Mouse (Mus musculus) intestine, postnatal 0 days (tissue): ENCODE data around the gene Npas2. TPM values are rescaled to one million over a fixed set of nuclear protein-coding genes. Genes with fewer than 3 reads are reported as not detected.

Experiments
- ATAC-seq: fragments of 200-750 bp; cut with Nextera tagmentation; 2 replicates; pipeline ENCODE4 v1.8.0; 2017; ENCODE audit warnings: mild to moderate bottlenecking, moderate TSS enrichment, moderate library complexity
- H3K27ac ChIP-seq: fragments of 300-500 bp; sonication (generic); 2 replicates; pipeline ENCODE4 v1.5.1; 2014; ENCODE audit warnings: mild to moderate bottlenecking, low read depth, low read length, moderate library complexity
- H3K27me3 ChIP-seq: fragments of 300-500 bp; sonication (generic); replicated peaks from 2 replicates; pipeline ENCODE4 v1.6.1; 2014; ENCODE audit warnings: low read length, mixed read lengths; ENCODE audit not compliant: control insufficient read depth, insufficient read depth
- H3K36me3 ChIP-seq: fragments of 300-500 bp; sonication (generic); 2 replicates; pipeline ENCODE4 v1.6.1; 2014; ENCODE audit warnings: mild to moderate bottlenecking, moderate library complexity; ENCODE audit not compliant: control insufficient read depth, insufficient read depth
- H3K4me1 ChIP-seq: fragments of 300-500 bp; sonication (generic); replicated peaks from 2 replicates; pipeline ENCODE4 v1.6.1; 2014; ENCODE audit warnings: antibody characterized with exemption, low read length, mixed read lengths; ENCODE audit not compliant: control insufficient read depth, insufficient read depth
- H3K4me2 ChIP-seq: fragments of 300-500 bp; sonication (generic); replicated peaks from 2 replicates; pipeline ENCODE4 v1.6.1; 2014; ENCODE audit warnings: low read depth, mild to moderate bottlenecking, moderate library complexity
- H3K4me3 ChIP-seq: fragments of 300-500 bp; sonication (generic); 2 replicates; pipeline ENCODE4 v1.5.1; 2014; ENCODE audit warnings: low read depth, low read length
- H3K9ac ChIP-seq: fragments of 300-500 bp; sonication (generic); 2 replicates; pipeline ENCODE4 v1.6.1; 2014; ENCODE audit warnings: mild to moderate bottlenecking, low read depth, low read length
- H3K9me3 ChIP-seq: fragments of 300-500 bp; sonication (generic); 2 replicates; pipeline ENCODE4 v1.6.1; 2016; ENCODE audit warnings: mixed run types; ENCODE audit not compliant: control insufficient read depth
- CTCF ChIP-seq: sonication (generic); IDR thresholded peaks from 2 replicates; pipeline ENCODE4 v1.5.1; 2016; ENCODE audit warnings: low read depth, mild to moderate bottlenecking, control low read depth, antibody characterized with exemption, moderate library complexity
- WGBS: fragments of 180-500 bp; shearing (Covaris S2); extraction: QIAGEN DNeasy Blood & Tissue Kit; methylation state at CpG from one replicate; pipeline ENCODE4 v1.1.7; 2014; 5-methylcytosine and 5-hydroxymethylcytosine counted together
- polyA plus RNA-seq: library from polyadenylated mRNA; unstranded; fragments of >200 nt; fragmentation: Nextera tagmentation; extraction: Ambion mirVana; gene quantifications from 2 replicates; pipeline ENCODE4 v1.2.1, GENCODE M21; 2015

The Npas2 gene
- polyA plus RNA-seq, 1 experiment from 2014 or later = 4.1 TPM

DNA sequence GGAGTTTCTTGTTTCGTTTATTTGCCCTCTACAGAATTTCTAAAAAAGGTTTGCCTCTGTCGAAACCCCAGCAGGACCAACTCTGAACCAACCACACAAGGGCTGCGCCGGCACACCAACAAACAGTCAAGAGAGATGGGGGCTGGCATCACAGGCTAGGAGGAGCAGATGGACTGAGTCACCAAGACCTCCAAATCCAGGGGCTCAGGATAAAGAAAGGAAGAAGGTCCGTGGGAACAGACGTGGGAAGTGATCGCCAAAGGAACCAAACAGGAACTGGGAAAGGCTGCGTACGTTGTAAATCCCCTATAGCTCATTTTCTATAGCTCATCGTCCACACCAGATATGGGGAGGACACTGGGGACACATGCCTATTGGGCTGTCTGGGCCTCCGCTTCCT is 13.7 kb upstream of the Npas2 start:
- 90% methylated on average over 11 of the region's 11 CpGs for WGBS
- TF ChIP-seq CTCF = no peak
- no peak for ATAC-seq

GRCm38 (mm10) chr1:39180517-39180916 is 13.0 kb upstream of the Npas2 start:
- ATAC-seq = no peak
- H3K9me3 ChIP-seq = no peaks in the 10 kb centered on the region
- H3K4me1 ChIP-seq = no peaks in the 10 kb centered on the region
- H3K36me3 ChIP-seq = no peaks in the 10 kb centered on the region
- H3K9ac ChIP-seq = no peak overlapping the region
- WGBS = 100% methylated on average over 1 of the region's 1 CpGs
- H3K27me3 ChIP-seq = no peaks in the 10 kb centered on the region
- TF ChIP-seq CTCF = peak; percentile 30; the same call in 1 of the 2 replicates
- H3K4me3 ChIP-seq = no peak overlapping the region
- H3K27ac ChIP-seq = no peak overlapping the region
- no peak overlapping the region for H3K4me2 ChIP-seq

More for the DNA sequence above, 13.7 kb upstream of the Npas2 start:
- Histone ChIP-seq H3K9ac (no peak overlapping the region), H3K27ac (no peak overlapping the region), H3K36me3 (no peaks in the 10 kb centered on the region), H3K4me1 (no peaks in the 10 kb centered on the region), H3K27me3 (no peaks in the 10 kb centered on the region), H3K9me3 (no peaks in the 10 kb centered on the region), H3K4me3 (no peak overlapping the region), H3K4me2 (no peak overlapping the region)

DNA sequence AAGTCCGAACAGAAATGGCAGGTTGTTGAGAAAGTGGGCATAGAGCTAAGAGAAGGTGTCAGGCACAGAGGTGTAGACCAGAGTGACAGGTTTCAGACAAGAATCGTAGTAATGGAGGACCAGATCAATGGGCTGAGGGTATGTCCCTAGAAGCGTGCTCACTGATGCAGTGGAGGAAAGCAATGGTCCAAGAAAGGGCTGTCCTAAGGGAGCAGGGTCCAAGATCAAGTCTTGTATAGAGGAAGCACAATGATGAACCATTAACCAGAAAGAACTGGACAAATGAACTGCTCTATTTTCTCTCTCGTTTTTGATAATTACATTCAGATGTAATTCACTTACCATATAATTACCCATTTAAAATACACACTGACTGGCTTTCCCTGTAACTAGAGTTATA is 11.6 kb upstream of the Npas2 start:
- Histone ChIP-seq H3K9ac (no peak overlapping the region), H3K36me3 (no peaks in the 10 kb centered on the region), H3K4me1 (no peaks in the 10 kb centered on the region), H3K27ac (no peak overlapping the region), H3K27me3 (no peaks in the 10 kb centered on the region), H3K4me2 (no peak overlapping the region), H3K4me3 (no peak overlapping the region), H3K9me3 (no peaks in the 10 kb centered on the region)
- WGBS = 88% methylated on average over 4 of the region's 4 CpGs
- no peak for TF ChIP-seq CTCF
- no peak for ATAC-seq

DNA sequence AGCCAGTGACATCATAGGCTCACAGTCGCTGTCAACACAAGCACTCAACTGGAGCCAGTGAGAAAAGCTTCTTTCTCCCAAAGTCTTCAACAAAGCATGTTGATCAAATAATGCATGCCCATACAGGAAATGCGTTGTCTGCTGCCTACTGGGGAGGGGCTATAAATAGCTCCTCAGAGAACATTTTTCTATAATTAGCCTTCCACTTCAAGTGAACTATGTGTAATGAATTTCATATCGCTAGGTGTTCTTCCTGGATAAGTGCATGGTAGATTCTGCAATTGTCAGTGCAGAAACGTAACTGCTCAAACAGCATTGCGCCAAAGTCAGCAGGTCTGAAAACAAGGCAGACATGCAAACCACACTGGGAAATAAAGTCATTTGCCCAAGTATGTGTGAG is 7.7 kb upstream of the Npas2 start:
- H3K4me3 ChIP-seq = no peak overlapping the region
- no peaks in the 10 kb centered on the region for H3K36me3 ChIP-seq
- H3K27me3 ChIP-seq = no peaks in the 10 kb centered on the region
- no peaks in the 10 kb centered on the region for H3K4me1 ChIP-seq
- no peak overlapping the region for H3K9ac ChIP-seq
- H3K27ac ChIP-seq = no peak overlapping the region
- no peak overlapping the region for H3K4me2 ChIP-seq
- no peaks in the 10 kb centered on the region for H3K9me3 ChIP-seq
- no peak for ATAC-seq
- TF ChIP-seq CTCF = no peak
- WGBS = 70% methylated on average over 5 of the region's 5 CpGs

GRCm38 (mm10) chr1:39186711-39187437 is 6.7 kb upstream of the Npas2 start:
- WGBS = 26% methylated on average over 6 of the region's 6 CpGs
- Histone ChIP-seq H3K9me3 (no peaks in the 10 kb centered on the region), H3K4me2 (no peak overlapping the region), H3K4me1 (no peaks in the 10 kb centered on the region), H3K27ac (peak overlapping the region; percentile 70; the same call in 1 of the 2 replicates), H3K4me3 (no peak overlapping the region), H3K36me3 (no peaks in the 10 kb centered on the region), H3K27me3 (no peaks in the 10 kb centered on the region), H3K9ac (no peak overlapping the region)
- TF ChIP-seq CTCF = no peak
- peak; percentile 92 for ATAC-seq

GRCm38 (mm10) chr1:39191122-39191521 is 2.4 kb upstream of the Npas2 start:
- TF ChIP-seq CTCF = no peak
- 27% methylated on average over 5 of the region's 5 CpGs for WGBS
- no peak overlapping the region for H3K27ac ChIP-seq
- no peaks in the 10 kb centered on the region; the same call in 1 of the 2 replicates for H3K4me1 ChIP-seq
- H3K27me3 ChIP-seq = 0 out of 2 replicates have a peak, but pooled peaks cover 6% of the 10 kb centered on the region
- no peak overlapping the region for H3K4me3 ChIP-seq
- no peak for ATAC-seq
- no peaks in the 10 kb centered on the region for H3K36me3 ChIP-seq
- no peak overlapping the region for H3K4me2 ChIP-seq
- no peaks in the 10 kb centered on the region for H3K9me3 ChIP-seq
- no peak overlapping the region for H3K9ac ChIP-seq
